Mouse (Mus musculus) left cerebral cortex, postnatal 10 days (tissue): ENCODE results near the gene Sspn. TPM values are rescaled to one million over a fixed set of nuclear protein-coding genes. Genes with fewer than 3 reads are reported as not detected.
A peak's percentile ranks its signal among the peaks of the same experiment; 100 is the strongest.

ENCODE experiments used
- DNase-seq, 2 experiments: peaks; one replicate each; pipeline ENCODE4 v3.0.0; 2021 to 2022; ENCODE audit warnings: low spot score in 2 of 2, mixed read lengths in 1 of 2; ENCODE audit errors: extremely low spot score in 1 of 2
- intact Hi-C: fragments of 180-260 bp; cut with DNase I; formaldehyde crosslinking; loops from one replicate; pipeline ENCODE4 v1.15.1; 2025
- total RNA-seq, 2 experiments: library from RNA; stranded (reverse); gene quantifications; 2 replicates each; pipeline ENCODE4 v1.2.3; 2021

Sspn gene
- total RNA-seq, 2 experiments from 2014 or later, result 3.6 to 3.7 TPM

GRCm38 (mm10) chr6:146005935-146006564 lies 74.6 kb downstream of the Sspn start:
- DNase-seq, result peak in 1 of 2 experiments; percentile 26
- intact Hi-C loops, result no loop called here

- peak in 1 of 2 experiments; percentile 19 for DNase-seq
- intact Hi-C loops, result no loop called here
Measured at GRCm38 (mm10) chr6:146006753-146007152, 75.3 kb downstream of the Sspn start.

GRCm38 (mm10) chr6:146008450-146008981 lies 77.1 kb downstream of the Sspn start:
- DNase-seq, result peak; percentile 23 to 76
- intact Hi-C loops, result no loop called here

GRCm38 (mm10) chr6:146009163-146009915 lies 77.9 kb downstream of the Sspn start:
- DNase-seq, result peak in 1 of 2 experiments; percentile 18
- intact Hi-C loops, result no loop called here

GRCm38 (mm10) chr6:146010093-146010764 lies 78.8 kb downstream of the Sspn start:
- DNase-seq, result peak; percentile 24 to 37
- intact Hi-C loops, result no loop called here

- intact Hi-C loops, result no loop called here
- peak in 1 of 2 experiments; percentile 7 for DNase-seq
Measured at GRCm38 (mm10) chr6:146014312-146014711, 82.9 kb downstream of the Sspn start.

Other genes with a start within 250 kb of the Sspn start
- gene Rassf8, start 184.9 kb upstream of the Sspn start, total RNA-seq, result 10 to 100 TPM; 11.8 to 13.7 TPM
- gene Bhlhe41, start 66.1 kb upstream of the Sspn start, total RNA-seq, result 10 to 100 TPM; 12.2 to 12.4 TPM